Mouse (Mus musculus): ENCODE results near the gene Gm13304. TPM values are rescaled to one million over a fixed set of nuclear protein-coding genes. Genes with fewer than 3 reads are reported as not detected.

Gm13304 gene
- not detected in 4 replicates for total RNA-seq (2023)

DNA sequence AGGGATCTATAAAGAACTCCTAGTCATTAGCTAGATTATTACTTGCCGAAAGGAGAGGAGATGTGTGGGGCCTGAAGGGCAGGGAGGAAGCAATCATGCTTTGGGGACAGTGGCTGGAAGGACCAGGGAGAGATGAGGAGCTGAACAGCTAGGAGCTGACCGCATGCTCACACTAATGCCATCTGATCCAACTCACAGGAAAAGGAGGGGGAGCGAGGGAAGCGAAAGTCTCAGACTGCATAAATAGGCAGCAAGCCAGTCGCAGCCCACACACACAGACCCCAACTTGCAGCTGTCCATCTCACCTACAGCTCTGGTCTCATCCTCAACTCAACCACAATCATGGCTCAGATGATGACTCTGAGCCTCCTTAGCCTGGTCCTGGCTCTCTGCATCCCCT lies at the start of gene Gm13304:
Gm13304 (plus strand) TSS at position 301 of the 400 bp plus-strand sequence.

DNA sequence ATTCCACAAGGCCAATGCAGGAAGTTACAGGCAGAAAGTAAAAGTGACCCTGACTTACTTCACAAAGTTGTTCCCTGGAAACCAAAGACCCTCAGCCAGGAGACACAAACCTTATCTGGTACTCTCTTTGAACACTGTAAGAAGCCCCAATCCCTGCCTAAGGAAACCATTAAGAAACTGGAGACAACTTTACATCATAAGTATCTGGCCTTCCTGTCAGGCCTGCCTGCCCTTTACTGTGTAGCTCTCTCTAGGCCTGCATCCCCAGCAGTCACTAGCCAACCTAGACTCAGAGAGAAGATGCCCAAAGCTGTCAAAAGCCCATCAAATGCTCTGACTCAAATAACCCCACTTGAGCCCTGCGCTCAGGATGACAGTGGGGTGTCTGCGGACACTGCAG lies 23.7 kb upstream of the Gm13304 start, which contains the start of gene Gm3893:
Gm3893 (plus strand) TSS at position 301 of the 400 bp plus-strand sequence.

DNA sequence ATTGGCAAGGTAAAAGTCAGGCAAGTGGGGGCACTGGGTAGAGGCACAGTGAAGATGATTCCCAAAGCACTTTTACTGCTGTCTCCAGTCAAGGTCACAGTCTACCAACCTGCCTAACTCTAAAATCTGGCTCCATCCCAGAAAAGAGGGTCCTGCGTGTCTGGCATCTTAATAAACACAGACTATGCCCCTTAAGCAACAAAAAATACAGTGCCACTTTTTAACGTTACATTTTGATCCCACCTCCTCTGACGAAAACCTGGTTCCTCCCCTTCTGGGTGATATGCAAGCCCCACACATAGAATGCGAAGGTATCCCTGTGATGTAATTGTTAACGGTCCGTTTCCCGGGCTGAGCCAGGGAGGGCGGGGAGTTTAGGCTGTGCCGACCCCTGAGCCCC lies 38.5 kb downstream of the Gm13304 start, which contains the start of gene Gm13306:
Gm13306 (plus strand) TSS at position 301 of the 400 bp plus-strand sequence.

Other genes with a start within 250 kb of the Gm13304 start
- gene Gm21541, start 211.2 kb upstream of the Gm13304 start, total RNA-seq (2023) = not detected in 4 replicates
- gene Gm20878, start 173.2 kb upstream of the Gm13304 start, total RNA-seq (2023) = 0.86 to 3.6 TPM (median 2.4 TPM) in 4 replicates
- not detected in 4 replicates for gene Fam205a4, start 148.8 kb upstream of the Gm13304 start, total RNA-seq (2023)
- not detected in 4 replicates for gene Gm21093, start 80.1 kb upstream of the Gm13304 start, total RNA-seq (2023)
- gene Gm3893, start 23.6 kb upstream of the Gm13304 start, total RNA-seq (2023) = not detected in 4 replicates
- not detected in 4 replicates for gene Gm13306, start 38.6 kb downstream of the Gm13304 start, total RNA-seq (2023)
- gene Gm13305, start 53.8 kb downstream of the Gm13304 start, total RNA-seq (2023) = not detected in 4 replicates
- gene Gm10600, start 125.8 kb downstream of the Gm13304 start, total RNA-seq (2023) = not detected in 4 replicates
- gene Ccl21b, start 140.9 kb downstream of the Gm13304 start, total RNA-seq (2023) = not detected in 4 replicates
- not detected in 4 replicates for gene Gm21953, start 179.4 kb downstream of the Gm13304 start, total RNA-seq (2023)
- gene Fam205a3, start 203.5 kb downstream of the Gm13304 start, total RNA-seq (2023) = not detected in 4 replicates